Mouse (Mus musculus) thymus, adult 2 months (tissue): ENCODE measurements around the gene Abca8b. TPM values are rescaled to one million over a fixed set of nuclear protein-coding genes. Genes with fewer than 3 reads are reported as not detected.
"Not testable (repeated sequence)": the region's sequence is repeated elsewhere in the genome, so short reads cannot be mapped to it uniquely, and the experiment has no call there.

Experiments
- DNase-seq: peaks from one replicate; pipeline ENCODE4 v3.0.0; 2021
- H3K27ac ChIP-seq: fragments of 200-500 bp; 2 replicates; pipeline ENCODE4 v1.5.1; 2012; ENCODE audit warnings: low read length, control low read depth; ENCODE audit not compliant: control insufficient read depth, insufficient read depth
- H3K27me3 ChIP-seq: fragments of 200-500 bp; 2 replicates; pipeline ENCODE4 v1.6.1; 2012; ENCODE audit warnings: mild to moderate bottlenecking, low read length, moderate library complexity, mixed read lengths; ENCODE audit not compliant: control insufficient read depth, insufficient read depth
- H3K36me3 ChIP-seq: fragments of 200-500 bp; 2 replicates; pipeline ENCODE4 v1.6.1; 2012; ENCODE audit warnings: mild to moderate bottlenecking, low read length, moderate library complexity; ENCODE audit not compliant: control insufficient read depth, insufficient read depth
- H3K4me1 ChIP-seq: fragments of 200-500 bp; replicated peaks from 2 replicates; pipeline ENCODE4 v1.6.1; 2012; ENCODE audit warnings: low read length; ENCODE audit not compliant: control insufficient read depth, insufficient read depth
- H3K4me3 ChIP-seq: fragments of 200-500 bp; 2 replicates; pipeline ENCODE4 v1.5.1; 2012; ENCODE audit warnings: mild to moderate bottlenecking, low read length, control low read depth, moderate library complexity; ENCODE audit not compliant: control insufficient read depth, insufficient read depth
- CTCF ChIP-seq: fragments of 200-500 bp; IDR thresholded peaks from 2 replicates; pipeline ENCODE4 v1.5.1; 2012; ENCODE audit warnings: mild to moderate bottlenecking, control low read depth, low read length, moderate library complexity, borderline replicate concordance; ENCODE audit not compliant: control insufficient read depth, poor library complexity, insufficient read depth; ENCODE audit errors: extremely low read depth
- POLR2A ChIP-seq: fragments of 200-500 bp; IDR thresholded peaks from 2 replicates; pipeline ENCODE4 v1.6.1; 2012; ENCODE audit warnings: mild to moderate bottlenecking, low read length, control low read depth, moderate library complexity; ENCODE audit not compliant: control insufficient read depth, poor library complexity, insufficient read depth; ENCODE audit errors: extremely low read depth
- WGBS: fragments of 180-500 bp; shearing (Covaris S2); methylation state at CpG from one replicate; pipeline ENCODE4 v1.1.7; 2018; 5-methylcytosine and 5-hydroxymethylcytosine counted together
- polyA plus RNA-seq: library from polyadenylated mRNA; depleted of rRNA; stranded (reverse); fragments of >200 nt; gene quantifications from 2 replicates; pipeline ENCODE4 v1.2.3, GENCODE M21; 2012

Gene Abca8b
- polyA plus RNA-seq, 1 experiment = 0.46 TPM

- WGBS = 98% methylated on average over 2 of the region's 2 CpGs
- Histone ChIP-seq H3K27ac (no peak overlapping the region), H3K4me1 (no peaks in the 10 kb centered on the region), H3K4me3 (no peak overlapping the region), H3K27me3 (no peaks in the 10 kb centered on the region), H3K36me3 (no peaks in the 10 kb centered on the region)
- TF ChIP-seq POLR2A (no peak), CTCF (no peak)
- DNase-seq = no peak
These were observed 5.4 kb downstream of the Abca8b start for GRCm38 (mm10) chr11:109990256-109990655.

DNA sequence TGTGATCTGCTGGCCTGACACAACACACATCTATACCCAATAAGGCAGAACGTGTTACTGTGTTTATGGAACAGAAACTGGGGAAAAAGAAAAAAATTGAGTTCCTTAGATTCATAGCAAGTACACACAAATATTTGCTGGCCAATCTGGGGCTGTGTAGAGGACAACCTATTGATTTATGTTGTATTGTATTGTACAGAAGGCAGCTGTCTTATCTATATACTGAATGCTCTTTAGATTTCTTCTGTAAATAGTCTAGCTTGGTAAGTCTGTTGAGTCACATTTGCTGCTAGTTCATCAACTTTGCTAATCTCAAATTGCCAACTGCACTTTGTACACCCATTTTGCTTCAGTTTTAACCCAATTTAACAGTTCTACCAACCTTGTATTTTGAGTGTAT lies 7.5 kb downstream of the Abca8b start:
- no peak for TF ChIP-seq POLR2A
- TF ChIP-seq CTCF = no peak
- Histone ChIP-seq H3K27ac (no peak overlapping the region), H3K36me3 (no peaks in the 10 kb centered on the region), H3K4me1 (no peaks in the 10 kb centered on the region), H3K27me3 (no peaks in the 10 kb centered on the region), H3K4me3 (no peak overlapping the region)
- DNase-seq = no peak
- 60% methylated on average over 1 of the region's 1 CpGs for WGBS

- not testable (repeated sequence) for H3K27ac ChIP-seq, H3K36me3 ChIP-seq, DNase-seq, H3K27me3 ChIP-seq, H3K4me3 ChIP-seq, H3K4me1 ChIP-seq
- 75% methylated on average over 11 of the region's 11 CpGs for WGBS
These were observed 8.1 kb downstream of the Abca8b start for GRCm38 (mm10) chr11:109987460-109988072.

DNA sequence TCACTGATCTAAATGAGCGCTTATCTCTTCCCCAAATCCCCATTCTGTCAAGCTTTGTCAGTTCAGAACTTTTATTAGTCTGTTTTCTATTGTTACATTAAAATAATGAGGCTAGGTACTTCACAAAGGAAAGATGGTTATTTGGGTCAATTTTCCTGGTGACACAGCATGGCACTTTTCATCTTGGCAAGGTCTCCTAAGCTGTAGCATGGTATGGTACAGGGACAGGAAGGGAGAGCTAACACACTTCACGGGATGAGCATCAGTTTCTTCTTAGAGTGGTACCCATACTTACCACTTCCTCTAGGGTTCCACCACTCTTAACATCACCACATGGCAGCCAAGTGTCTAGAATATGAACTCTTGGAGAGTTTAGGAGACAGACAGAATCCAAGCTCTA lies 13.8 kb downstream of the Abca8b start:
- WGBS = 92% methylated on average over 2 of the region's 2 CpGs
- H3K36me3 ChIP-seq = no peaks in the 10 kb centered on the region
- no peak for DNase-seq
- H3K4me1 ChIP-seq = no peaks in the 10 kb centered on the region
- TF ChIP-seq CTCF (no peak), POLR2A (no peak)
- H3K27ac ChIP-seq = no peak overlapping the region
- no peaks in the 10 kb centered on the region for H3K27me3 ChIP-seq
- H3K4me3 ChIP-seq = no peak overlapping the region

GRCm38 (mm10) chr11:109970521-109970920 lies 25.1 kb downstream of the Abca8b start:
- Histone ChIP-seq H3K27ac (no peak overlapping the region), H3K4me1 (no peaks in the 10 kb centered on the region), H3K4me3 (no peak overlapping the region), H3K27me3 (no peaks in the 10 kb centered on the region), H3K36me3 (no peaks in the 10 kb centered on the region)
- TF ChIP-seq CTCF = no peak
- no peak for TF ChIP-seq POLR2A
- DNase-seq = no peak
- 83% methylated on average over 4 of the region's 4 CpGs for WGBS

DNA sequence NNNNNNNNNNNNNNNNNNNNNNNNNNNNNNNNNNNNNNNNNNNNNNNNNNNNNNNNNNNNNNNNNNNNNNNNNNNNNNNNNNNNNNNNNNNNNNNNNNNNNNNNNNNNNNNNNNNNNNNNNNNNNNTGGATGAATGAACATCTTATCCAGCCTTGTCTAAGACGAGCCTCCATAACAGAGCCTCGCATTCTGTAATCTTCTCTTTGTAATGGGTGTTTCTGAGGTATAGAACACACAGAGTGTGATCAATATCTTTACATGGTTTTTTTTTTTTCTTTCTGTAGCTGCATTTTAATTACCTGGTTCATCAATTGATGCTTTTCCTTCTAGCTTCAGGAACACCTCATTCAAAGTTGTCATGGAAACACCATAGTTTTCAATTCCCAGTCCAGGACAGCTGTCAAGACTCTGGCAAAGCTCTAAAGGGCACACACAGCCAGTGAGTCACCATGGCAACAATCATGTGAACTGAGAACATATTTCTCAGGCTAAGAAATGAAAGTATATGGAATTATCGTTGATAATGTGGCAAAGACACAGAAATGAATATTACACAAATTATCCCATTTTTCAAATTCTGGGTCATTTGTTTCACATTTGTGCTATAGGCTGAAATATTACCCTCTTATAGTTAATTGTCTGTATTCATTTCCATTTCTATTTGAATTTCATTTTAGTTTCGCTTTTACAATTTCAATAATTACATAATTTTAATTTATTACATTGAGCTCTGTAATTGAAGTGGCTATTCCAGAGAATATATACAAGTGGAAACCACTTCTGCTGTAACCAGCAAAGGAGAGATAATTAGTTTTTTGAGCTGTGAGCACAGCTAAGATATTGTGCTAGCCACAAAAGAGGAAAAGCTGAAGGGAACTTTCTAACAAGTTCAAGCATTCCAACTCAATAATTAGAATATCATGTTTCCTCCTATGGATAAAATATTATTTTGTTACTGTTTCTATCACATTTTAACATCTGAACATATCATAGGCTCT lies 33.9 kb downstream of the Abca8b start:
- Histone ChIP-seq H3K4me3 (no peak overlapping the region), H3K36me3 (no peaks in the 10 kb centered on the region), H3K27me3 (no peaks in the 10 kb centered on the region), H3K4me1 (no peaks in the 10 kb centered on the region), H3K27ac (no peak overlapping the region)
- WGBS = 94% methylated on average over 4 of the region's 4 CpGs
- DNase-seq = no peak
- TF ChIP-seq POLR2A (no peak), CTCF (no peak)
